Mouse (Mus musculus) heart, postnatal 0 days (tissue): ENCODE measurements at regions not wholly inside any gene's neighbourhood (a gene's known extent, or its start where the extent isn't known, plus 50 kb on each side); places are given as distances from the start of the nearest gene placed in this dataset.

Source experiments
- ATAC-seq: fragments of 200-750 bp; cut with Nextera tagmentation; 2 replicates; pipeline ENCODE4 v1.8.0; 2017; ENCODE audit warnings: low read depth, moderate number of reproducible peaks, moderate library complexity; ENCODE audit not compliant: insufficient read depth
- DNase-seq: peaks from one replicate; pipeline ENCODE4 v3.0.0-alpha.2; 2016; ENCODE audit warnings: low spot score
- H3K27ac ChIP-seq: fragments of 300-500 bp; sonication (generic); 2 replicates; pipeline ENCODE4 v1.5.1; 2014; ENCODE audit warnings: low read depth, mild to moderate bottlenecking
- H3K27me3 ChIP-seq: fragments of 300-500 bp; sonication (generic); 2 replicates; pipeline ENCODE4 v1.6.1; 2014; ENCODE audit warnings: low read length, mixed read lengths; ENCODE audit not compliant: control insufficient read depth, insufficient read depth
- H3K36me3 ChIP-seq: fragments of 300-500 bp; sonication (generic); replicated peaks from 2 replicates; pipeline ENCODE4 v1.6.1; 2014; ENCODE audit warnings: low read length, mixed read lengths; ENCODE audit not compliant: control insufficient read depth, insufficient read depth
- H3K4me1 ChIP-seq: fragments of 300-500 bp; sonication (generic); 2 replicates; pipeline ENCODE4 v1.6.1; 2014; ENCODE audit warnings: antibody characterized with exemption; ENCODE audit not compliant: control insufficient read depth, insufficient read depth
- H3K4me2 ChIP-seq: fragments of 300-500 bp; sonication (generic); 2 replicates; pipeline ENCODE4 v1.6.1; 2014; ENCODE audit warnings: low read depth, mild to moderate bottlenecking, low read length, moderate library complexity
- H3K4me3 ChIP-seq: fragments of 300-500 bp; sonication (generic); 2 replicates; pipeline ENCODE4 v1.5.1; 2014; ENCODE audit warnings: low read depth, low read length
- H3K9ac ChIP-seq: fragments of 300-500 bp; sonication (generic); replicated peaks from 2 replicates; pipeline ENCODE4 v1.6.1; 2014; ENCODE audit warnings: low read depth, low read length, mixed read lengths
- H3K9me3 ChIP-seq: fragments of 300-500 bp; sonication (generic); replicated peaks from 2 replicates; pipeline ENCODE4 v1.6.1; 2016; ENCODE audit warnings: low read length; ENCODE audit not compliant: control insufficient read depth
- CTCF ChIP-seq: IDR thresholded peaks from 2 replicates; pipeline ENCODE4 v1.5.1; 2016; ENCODE audit warnings: antibody characterized with exemption, control low read depth, low read depth
- EP300 ChIP-seq: IDR thresholded peaks from 2 replicates; pipeline ENCODE4 v1.6.1; 2016; ENCODE audit warnings: antibody characterized with exemption, low read depth
- WGBS: fragments of 180-500 bp; shearing (Covaris S2); extraction: QIAGEN DNeasy Blood & Tissue Kit; methylation state at CpG from one replicate; pipeline ENCODE4 v1.1.7; 2014; 5-methylcytosine and 5-hydroxymethylcytosine counted together

- Histone ChIP-seq H3K27me3 (no peaks in the 10 kb centered on the region), H3K9ac (no peak overlapping the region), H3K4me2 (no peak overlapping the region), H3K4me1 (no peaks in the 10 kb centered on the region), H3K4me3 (no peak overlapping the region), H3K9me3 (no peaks in the 10 kb centered on the region), H3K36me3 (no peaks in the 10 kb centered on the region), H3K27ac (no peak overlapping the region)
- WGBS, result 83% methylated on average over 6 of the region's 6 CpGs
- DNase-seq (no peak), ATAC-seq (no peak)
- TF ChIP-seq EP300 (no peak), CTCF (no peak)
Observed at GRCm38 (mm10) chr15:63442146-63442780, 402.7 kb downstream of the Gsdmc2 start.

- no peaks in the 10 kb centered on the region for H3K36me3 ChIP-seq
- H3K4me3 ChIP-seq, result no peak overlapping the region
- no peaks in the 10 kb centered on the region for H3K27me3 ChIP-seq
- ATAC-seq, result no peak
- H3K9me3 ChIP-seq, result no peaks in the 10 kb centered on the region
- no peaks in the 10 kb centered on the region for H3K4me1 ChIP-seq
- no peak overlapping the region for H3K27ac ChIP-seq
- H3K9ac ChIP-seq, result no peak overlapping the region
- H3K4me2 ChIP-seq, result no peak overlapping the region
- TF ChIP-seq CTCF (no peak), EP300 (no peak)
- 80% methylated on average over 4 of the region's 4 CpGs for WGBS
- no peak for DNase-seq
Observed at GRCm38 (mm10) chr15:63412649-63413048, 432.3 kb downstream of the Gsdmc2 start.

GRCm38 (mm10) chr15:63411771-63412118, 433.2 kb downstream of the Gsdmc2 start:
- Histone ChIP-seq H3K9me3 (no peaks in the 10 kb centered on the region), H3K27me3 (no peaks in the 10 kb centered on the region), H3K4me2 (no peak overlapping the region), H3K4me1 (no peaks in the 10 kb centered on the region), H3K4me3 (no peak overlapping the region), H3K9ac (no peak overlapping the region), H3K36me3 (no peaks in the 10 kb centered on the region), H3K27ac (no peak overlapping the region)
- 66% methylated on average over 3 of the region's 3 CpGs for WGBS
- ATAC-seq (no peak), DNase-seq (no peak)
- no peak for TF ChIP-seq EP300
- TF ChIP-seq CTCF, result no peak

GRCm38 (mm10) chr15:63410994-63411770, 433.8 kb downstream of the Gsdmc2 start:
- Histone ChIP-seq H3K27ac (no peak overlapping the region), H3K9me3 (no peaks in the 10 kb centered on the region), H3K27me3 (no peaks in the 10 kb centered on the region), H3K4me2 (no peak overlapping the region), H3K4me3 (no peak overlapping the region), H3K36me3 (no peaks in the 10 kb centered on the region), H3K9ac (no peak overlapping the region), H3K4me1 (no peaks in the 10 kb centered on the region)
- whole genome bisulfite sequencing, result 61% methylated on average over 11 of the region's 11 CpGs
- DNase-seq, result no peak
- no peak for TF ChIP-seq CTCF
- no peak for TF ChIP-seq EP300
- ATAC-seq, result no peak

GRCm38 (mm10) chr15:63400445-63400844, 444.5 kb downstream of the Gsdmc2 start:
- ATAC-seq (no peak), DNase-seq (no peak)
- no peak for TF ChIP-seq CTCF
- TF ChIP-seq EP300, result no peak
- Histone ChIP-seq H3K9ac (no peak overlapping the region), H3K27ac (no peak overlapping the region), H3K27me3 (no peaks in the 10 kb centered on the region), H3K4me2 (no peak overlapping the region), H3K4me3 (no peak overlapping the region), H3K4me1 (no peaks in the 10 kb centered on the region), H3K36me3 (no peaks in the 10 kb centered on the region), H3K9me3 (no peaks in the 10 kb centered on the region)
- WGBS, result 61% methylated on average over 3 of the region's 3 CpGs
